Mouse (Mus musculus) heart, embryonic 13.5 days (tissue): ENCODE measurements around the gene Jak3. TPM values are rescaled to one million over a fixed set of nuclear protein-coding genes. Genes with fewer than 3 reads are reported as not detected.
"Not testable (repeated sequence)": the region's sequence is repeated elsewhere in the genome, so short reads cannot be mapped to it uniquely, and the experiment has no call there.

Experiments
- ATAC-seq: fragments of 200-750 bp; cut with Nextera tagmentation; 2 replicates; pipeline ENCODE4 v1.8.0; 2017; ENCODE audit warnings: moderate TSS enrichment; ENCODE audit not compliant: insufficient number of reproducible peaks, low FRiP score, low TSS enrichment; ENCODE audit errors: extremely low read depth
- H3K27ac ChIP-seq: fragments of 300-500 bp; sonication (generic); replicated peaks from 2 replicates; pipeline ENCODE4 v1.5.1; 2015; ENCODE audit warnings: moderate library complexity, mild to moderate bottlenecking, inconsistent platforms
- H3K27me3 ChIP-seq: fragments of 300-500 bp; sonication (generic); replicated peaks from 2 replicates; pipeline ENCODE4 v1.6.1; 2015; ENCODE audit warnings: mild to moderate bottlenecking, inconsistent platforms
- H3K36me3 ChIP-seq: fragments of 300-500 bp; sonication (generic); 2 replicates; pipeline ENCODE4 v1.6.1; 2015; ENCODE audit warnings: mild to moderate bottlenecking, inconsistent platforms
- H3K4me1 ChIP-seq: fragments of 300-500 bp; sonication (generic); 2 replicates; pipeline ENCODE4 v1.6.1; 2015; ENCODE audit warnings: inconsistent platforms
- H3K4me2 ChIP-seq: fragments of 300-500 bp; sonication (generic); 2 replicates; pipeline ENCODE4 v1.6.1; 2015; ENCODE audit warnings: inconsistent platforms, mild to moderate bottlenecking, moderate library complexity
- H3K4me3 ChIP-seq: fragments of 300-500 bp; sonication (generic); 2 replicates; pipeline ENCODE4 v1.5.1; 2015; ENCODE audit warnings: moderate library complexity, mild to moderate bottlenecking, inconsistent platforms
- H3K9ac ChIP-seq: fragments of 300-500 bp; sonication (generic); 2 replicates; pipeline ENCODE4 v1.6.1; 2015; ENCODE audit warnings: inconsistent platforms, mild to moderate bottlenecking, moderate library complexity
- H3K9me3 ChIP-seq: fragments of 300-500 bp; sonication (generic); 2 replicates; pipeline ENCODE4 v1.6.1; 2016; ENCODE audit warnings: inconsistent platforms
- WGBS: fragments of 180-500 bp; shearing (Covaris S2); methylation state at CpG from one replicate; pipeline ENCODE4 v1.1.7; 2015; ENCODE audit warnings: mixed read lengths; 5-methylcytosine and 5-hydroxymethylcytosine counted together
- polyA plus RNA-seq: library from polyadenylated mRNA; unstranded; fragments of >200 nt; fragmentation: Nextera tagmentation; extraction: Ambion mirVana; gene quantifications from 2 replicates; pipeline ENCODE4 v1.2.1, GENCODE M21; 2015

Gene Jak3
- polyA plus RNA-seq, 1 experiment from 2014 or later = 7.7 TPM

DNA sequence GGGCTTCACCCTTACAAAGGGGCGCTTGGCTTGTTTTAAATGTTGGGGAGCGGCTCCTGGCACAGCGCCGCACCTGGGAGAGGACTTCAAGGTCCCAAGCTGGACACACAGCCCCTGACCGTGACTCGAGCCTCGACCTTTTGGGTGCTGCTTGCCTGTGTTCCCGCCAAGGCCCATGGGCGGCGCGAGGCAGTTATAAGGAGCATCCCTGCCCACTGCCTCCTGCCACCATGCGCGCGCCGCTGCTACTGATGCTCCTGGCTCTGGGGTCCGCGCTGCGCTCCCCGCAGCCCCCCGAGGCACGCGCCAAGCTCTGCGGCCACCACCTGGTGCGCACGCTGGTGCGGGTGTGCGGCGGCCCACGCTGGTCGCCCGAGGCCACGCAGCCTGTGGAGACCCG is 12.9 kb downstream of the Jak3 start, which contains the start of gene Insl3:
Insl3 (plus strand) TSS at position 187 of the 400 bp plus-strand sequence.
- Histone ChIP-seq H3K9ac (no peak within 1 kb of the TSS), H3K9me3 (no peaks in the 10 kb centered on the region)
- 10% methylated on average over 33 of the region's 33 CpGs for WGBS

DNA sequence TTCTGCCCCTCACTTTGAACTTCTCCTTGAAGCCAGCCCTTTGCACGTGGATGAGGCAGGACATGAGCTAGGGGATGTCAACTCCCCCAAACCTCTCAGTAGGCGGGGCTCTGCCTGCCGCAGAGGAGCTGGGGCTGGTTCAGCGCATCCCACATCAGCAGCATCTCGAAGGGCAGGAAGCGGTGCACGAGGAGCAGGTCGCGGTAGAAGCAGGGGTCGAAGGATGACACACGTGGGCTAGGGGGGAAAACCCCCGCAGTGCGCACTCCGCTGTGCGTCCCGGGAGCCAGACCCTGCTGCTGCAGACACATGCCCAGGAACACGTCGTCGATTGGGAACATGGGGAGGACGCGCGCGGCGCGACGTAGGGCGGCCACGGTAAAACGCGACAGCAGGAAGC is 16.4 kb downstream of the Jak3 start:
- H3K9me3 ChIP-seq = no peaks in the 10 kb centered on the region
- no peaks in the 10 kb centered on the region for H3K36me3 ChIP-seq
- peaks cover 11% of the 10 kb centered on the region for H3K4me1 ChIP-seq
- peak overlapping the region; percentile 49; the same call in 1 of the 2 replicates for H3K4me2 ChIP-seq
- no peak overlapping the region for H3K27ac ChIP-seq
- H3K27me3 ChIP-seq = peaks cover 96% of the 10 kb centered on the region
- peak overlapping the region; percentile 9 for H3K4me3 ChIP-seq
- no peak for ATAC-seq
- WGBS = 6% methylated on average over 30 of the region's 30 CpGs
- H3K9ac ChIP-seq = no peak overlapping the region

More for the DNA sequence above, 12.9 kb downstream of the Jak3 start, which contains the start of gene Insl3:
- peaks cover 100% of the 10 kb centered on the region for H3K27me3 ChIP-seq
- ATAC-seq = no peak
- H3K4me1 ChIP-seq = peaks cover 27% of the 10 kb centered on the region
- H3K36me3 ChIP-seq = no peaks in the 10 kb centered on the region
- no peak within 1 kb of the TSS for H3K27ac ChIP-seq
- H3K4me3 ChIP-seq = no peak within 1 kb of the TSS
- no peak within 1 kb of the TSS for H3K4me2 ChIP-seq

DNA sequence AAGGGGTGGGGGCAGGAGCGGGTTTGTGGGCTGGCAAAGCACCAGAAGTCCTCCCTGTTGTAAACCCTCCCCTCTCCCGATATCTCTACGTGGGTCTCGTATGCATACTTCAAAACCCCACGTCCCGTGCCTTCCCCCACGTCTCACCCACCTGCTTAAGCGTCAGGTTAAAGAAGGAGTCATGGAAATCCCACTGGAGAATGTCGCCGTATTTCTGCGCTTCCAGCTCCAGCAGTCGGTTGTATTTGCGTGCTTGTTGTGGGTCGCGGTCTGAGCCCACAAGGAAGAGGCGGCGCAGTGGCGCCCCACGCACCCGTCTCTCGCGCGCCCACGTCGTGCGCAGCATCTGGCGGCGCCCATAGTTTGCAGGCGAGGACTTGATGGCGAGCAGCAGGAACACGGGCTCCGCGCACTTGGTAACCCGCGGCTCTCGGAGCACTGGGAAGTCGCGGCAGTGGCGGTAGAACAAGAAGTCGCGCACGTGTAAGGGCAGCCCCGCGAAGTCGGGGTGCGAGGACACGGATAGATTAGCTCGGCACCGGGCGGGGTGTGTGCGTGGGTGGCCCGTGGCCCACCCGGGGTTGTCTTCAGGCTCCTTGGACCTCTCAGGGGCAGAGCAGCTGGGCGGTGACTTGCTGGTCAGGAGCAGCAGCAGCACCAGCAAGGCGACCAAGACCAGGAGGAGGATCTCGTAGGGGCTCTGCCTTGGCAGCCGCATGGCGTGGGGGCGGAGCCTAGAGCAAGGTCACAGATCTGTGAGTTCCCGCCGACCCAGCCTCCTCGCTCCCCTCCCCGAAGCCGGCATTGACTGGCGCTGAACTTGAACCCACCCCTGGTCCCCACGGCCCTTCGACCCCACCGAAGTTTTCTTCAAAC is 17.3 kb downstream of the Jak3 start:
- 12% methylated on average over 68 of the region's 68 CpGs for WGBS
- Histone ChIP-seq H3K4me3 (peak overlapping the region; percentile 22), H3K27ac (no peak overlapping the region), H3K36me3 (no peaks in the 10 kb centered on the region), H3K4me2 (peak overlapping the region; percentile 49), H3K9ac (no peak overlapping the region), H3K9me3 (no peaks in the 10 kb centered on the region), H3K27me3 (peaks cover 91% of the 10 kb centered on the region), H3K4me1 (peaks cover 8% of the 10 kb centered on the region)
- no peak for ATAC-seq

DNA sequence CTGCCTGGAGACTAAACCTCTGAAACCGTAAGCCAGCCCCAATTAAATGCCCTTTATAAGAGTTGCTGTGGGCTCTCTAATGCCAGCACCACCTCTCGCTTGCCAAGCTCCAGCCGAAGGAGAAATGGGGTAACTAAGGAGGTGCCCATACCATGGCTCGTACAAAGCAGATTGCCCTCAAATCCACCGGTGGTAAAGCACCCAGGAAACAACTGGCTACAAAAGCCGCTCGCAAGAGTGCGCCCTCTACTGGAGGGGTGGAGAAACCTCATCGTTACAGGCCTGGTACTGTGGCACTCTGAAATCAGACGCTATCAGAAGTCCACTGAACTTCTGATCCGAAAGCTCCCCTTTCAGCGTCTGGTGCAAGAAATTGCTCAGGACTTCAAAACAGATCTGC is 19.4 kb downstream of the Jak3 start:
- H3K4me1 ChIP-seq, H3K36me3 ChIP-seq, H3K9me3 ChIP-seq, ATAC-seq, H3K4me3 ChIP-seq, H3K27ac ChIP-seq, H3K4me2 ChIP-seq, H3K9ac ChIP-seq: not testable (repeated sequence)
- WGBS = 63% methylated on average over 12 of the region's 12 CpGs
- H3K27me3 ChIP-seq = peaks cover 91% of the 10 kb centered on the region

DNA sequence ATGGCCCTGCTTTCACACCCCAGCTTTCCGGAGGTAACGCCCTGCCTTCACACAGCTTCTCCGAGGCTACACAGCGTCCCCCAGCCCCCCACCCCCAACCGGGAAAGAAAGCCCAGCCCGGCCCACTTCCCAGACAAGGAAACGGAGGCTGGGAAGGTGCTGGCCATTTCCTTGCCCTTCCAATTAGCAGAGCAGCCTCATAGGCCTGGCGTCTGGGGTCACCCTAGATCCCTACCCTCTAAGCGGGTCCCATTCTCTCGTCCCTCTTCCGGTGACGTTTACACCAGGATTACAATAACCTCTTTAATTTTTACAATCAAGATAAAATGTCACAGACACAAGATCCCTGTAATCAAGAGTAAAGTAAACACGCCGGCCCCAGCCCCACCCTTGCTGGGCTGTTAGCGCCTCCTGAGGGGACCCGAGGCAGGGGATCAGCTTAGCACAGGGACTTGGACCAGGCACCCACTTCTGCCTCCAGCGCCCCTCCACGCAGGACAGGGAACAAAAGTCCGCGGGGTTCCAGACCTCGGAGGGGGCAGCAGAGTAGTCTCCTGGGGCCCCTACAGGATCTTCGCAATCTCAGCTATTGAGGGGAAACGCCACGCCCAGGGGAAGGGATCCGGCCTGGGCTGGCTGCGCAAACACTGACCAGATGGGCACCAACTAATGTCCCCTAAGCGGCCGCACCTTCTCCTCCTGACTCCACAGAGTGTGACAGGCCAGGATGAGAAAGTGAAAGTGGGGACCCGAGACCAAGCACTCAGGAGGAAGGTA is 24.6 kb downstream of the Jak3 start:
- peaks cover 15% of the 10 kb centered on the region for H3K4me1 ChIP-seq
- 7% methylated on average over 29 of the region's 29 CpGs for WGBS
- no peak overlapping the region for H3K27ac ChIP-seq
- peak overlapping the region; percentile 44 for H3K9ac ChIP-seq
- H3K4me3 ChIP-seq = peak overlapping the region; percentile 47
- peaks cover 89% of the 10 kb centered on the region for H3K27me3 ChIP-seq
- H3K36me3 ChIP-seq = no peaks in the 10 kb centered on the region
- ATAC-seq = no peak
- no peaks in the 10 kb centered on the region for H3K9me3 ChIP-seq
- peak overlapping the region; percentile 69 for H3K4me2 ChIP-seq

DNA sequence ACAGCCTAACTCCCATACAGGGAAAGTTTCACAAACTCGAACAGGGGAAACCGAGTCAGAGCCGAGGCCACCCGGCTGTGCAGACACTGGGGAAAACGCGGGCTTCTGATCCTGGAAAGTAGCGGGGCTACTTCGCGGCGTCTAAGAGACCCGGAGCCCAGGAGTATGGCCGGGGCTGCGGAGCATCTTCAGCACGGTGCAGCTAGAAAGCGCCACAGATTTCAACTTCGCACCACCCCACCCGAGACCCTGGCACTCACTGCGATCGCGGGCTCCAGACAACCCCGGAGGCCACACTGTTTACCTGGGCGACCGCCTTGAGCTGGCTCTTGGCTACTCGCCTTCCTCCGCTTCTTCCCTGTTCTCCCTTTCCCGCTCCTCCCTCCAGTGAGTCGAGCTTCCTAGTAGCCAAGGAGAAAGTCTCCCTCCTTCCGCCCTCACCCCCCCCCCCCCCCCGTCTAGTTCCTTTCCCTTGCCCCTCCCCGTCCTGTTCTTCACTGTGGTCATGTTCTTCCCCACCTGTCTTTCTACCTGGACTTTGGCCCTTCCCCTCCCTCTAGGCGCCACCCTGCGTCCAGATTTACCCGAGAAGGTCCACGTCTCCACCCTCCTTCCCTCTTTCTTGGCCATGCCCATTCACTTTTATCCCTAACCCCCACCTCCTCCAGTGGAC is 25.5 kb downstream of the Jak3 start, which contains the start of gene B3gnt3:
B3gnt3 (minus strand) TSS at position 376 of the 673 bp plus-strand sequence.
- WGBS = 15% methylated on average over 31 of the region's 34 CpGs
- Histone ChIP-seq H3K9ac (peak within 1 kb of the TSS; percentile 44), H3K4me3 (peak within 1 kb of the TSS; percentile 47), H3K27ac (no peak within 1 kb of the TSS), H3K27me3 (peaks cover 90% of the 10 kb centered on the region), H3K9me3 (no peaks in the 10 kb centered on the region), H3K4me2 (peak within 1 kb of the TSS; percentile 69), H3K36me3 (no peaks in the 10 kb centered on the region), H3K4me1 (peaks cover 15% of the 10 kb centered on the region)
- ATAC-seq = no peak

DNA sequence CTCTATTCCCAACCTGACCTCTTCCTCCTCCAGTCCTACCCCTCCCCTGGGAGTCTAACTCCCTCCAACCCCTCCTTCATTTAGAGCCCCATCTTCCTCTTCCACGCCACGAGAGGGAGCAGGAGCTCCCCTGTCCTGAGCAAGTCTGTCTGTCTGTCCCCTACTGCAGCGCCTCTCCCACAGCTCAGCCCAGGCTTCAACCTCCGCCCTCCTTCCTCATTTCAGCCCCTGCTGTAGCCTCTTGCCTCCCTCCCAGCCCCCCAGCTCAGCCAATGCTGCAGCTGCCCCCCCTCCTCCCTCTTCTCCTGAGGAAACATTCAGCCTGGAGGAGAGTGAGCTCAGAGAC is 26.0 kb downstream of the Jak3 start:
- no peak for ATAC-seq

DNA sequence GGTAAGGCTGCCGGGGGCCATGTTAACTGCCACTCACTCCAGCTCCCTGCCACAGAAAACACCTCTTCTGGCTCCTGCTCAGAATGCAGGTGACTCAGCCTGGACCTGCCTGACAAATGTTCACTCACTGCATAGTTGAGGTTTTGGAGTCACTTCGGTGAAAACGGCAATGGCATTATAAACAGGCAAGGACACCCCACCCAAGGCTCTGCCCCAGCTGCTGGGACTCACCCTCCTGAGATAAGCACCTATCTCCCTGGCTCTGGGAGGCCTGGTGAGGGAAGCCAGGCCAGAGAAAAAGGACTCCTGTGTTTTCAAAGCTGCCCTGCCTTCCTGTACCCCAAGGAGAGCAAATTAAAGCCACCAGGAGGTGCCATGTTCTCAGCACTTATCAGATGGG is 26.8 kb downstream of the Jak3 start:
- Histone ChIP-seq H3K9ac (no peak overlapping the region), H3K4me3 (0 out of 2 replicates have a peak overlapping the region, but pooled peaks have one; percentile 6), H3K27ac (no peak overlapping the region), H3K4me1 (peaks cover 15% of the 10 kb centered on the region), H3K27me3 (peaks cover 95% of the 10 kb centered on the region), H3K9me3 (no peaks in the 10 kb centered on the region), H3K4me2 (peak overlapping the region; percentile 69; the same call in 1 of the 2 replicates), H3K36me3 (no peaks in the 10 kb centered on the region)
- no peak for ATAC-seq
- WGBS = 59% methylated on average over 3 of the region's 3 CpGs

More for the DNA sequence above, 26.0 kb downstream of the Jak3 start:
- Histone ChIP-seq H3K27me3 (peaks cover 90% of the 10 kb centered on the region), H3K36me3 (no peaks in the 10 kb centered on the region), H3K9ac (no peak overlapping the region), H3K9me3 (no peaks in the 10 kb centered on the region), H3K4me2 (peak overlapping the region; percentile 69), H3K4me1 (peaks cover 15% of the 10 kb centered on the region), H3K4me3 (no peak overlapping the region), H3K27ac (no peak overlapping the region)
- 25% methylated on average over 4 of the region's 4 CpGs for WGBS

DNA sequence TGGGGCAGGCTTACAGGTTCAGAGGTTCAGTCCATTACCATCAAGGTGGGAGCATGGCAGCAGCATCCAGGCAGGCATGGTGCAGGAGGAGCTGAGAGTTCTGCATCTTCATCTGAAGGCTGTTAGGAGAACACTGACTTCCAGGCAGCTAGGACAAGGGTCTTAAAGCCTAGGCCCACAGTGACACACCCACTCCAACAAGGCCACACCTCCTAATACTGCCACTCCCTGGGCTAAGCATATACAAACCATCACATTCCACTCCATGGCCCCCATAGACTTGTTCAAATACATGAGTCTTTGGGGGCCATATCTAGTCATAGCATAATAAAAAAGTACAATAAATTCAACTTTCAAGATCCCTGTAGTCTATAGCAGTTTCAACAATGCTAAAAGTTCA is 27.3 kb downstream of the Jak3 start:
- H3K4me2 ChIP-seq = peak overlapping the region; percentile 69; the same call in 1 of the 2 replicates
- ATAC-seq, H3K27ac ChIP-seq, H3K36me3 ChIP-seq, H3K9me3 ChIP-seq, H3K4me3 ChIP-seq, H3K9ac ChIP-seq: not testable (repeated sequence)
- peaks cover 96% of the 10 kb centered on the region for H3K27me3 ChIP-seq
- peaks cover 15% of the 10 kb centered on the region for H3K4me1 ChIP-seq

DNA sequence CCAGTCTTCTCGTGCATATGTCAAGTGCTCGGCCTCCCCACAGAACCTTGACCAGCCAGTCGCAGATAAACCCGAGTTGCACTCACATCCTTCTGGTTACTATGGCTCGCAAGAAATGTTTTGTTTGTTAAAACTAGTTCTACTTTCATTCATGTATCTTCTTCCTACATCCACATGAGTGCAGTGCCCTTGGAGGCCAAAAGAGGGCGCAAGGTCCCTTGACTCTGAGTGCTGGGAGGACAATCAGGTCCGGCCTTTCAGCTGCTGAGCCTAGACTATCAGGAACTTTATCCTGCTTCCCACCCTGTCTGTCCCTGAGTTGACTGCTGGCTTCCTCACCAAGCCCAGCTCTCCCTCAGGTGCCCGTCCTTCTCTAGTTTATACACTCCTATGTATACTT is 31.8 kb downstream of the Jak3 start:
- WGBS = 29% methylated on average over 8 of the region's 8 CpGs
- no peak overlapping the region for H3K27ac ChIP-seq
- no peaks in the 10 kb centered on the region for H3K4me1 ChIP-seq
- no peak overlapping the region for H3K4me3 ChIP-seq
- no peaks in the 10 kb centered on the region for H3K9me3 ChIP-seq
- H3K9ac ChIP-seq = no peak overlapping the region
- peaks cover 95% of the 10 kb centered on the region for H3K27me3 ChIP-seq
- H3K36me3 ChIP-seq = no peaks in the 10 kb centered on the region
- no peak for ATAC-seq
- H3K4me2 ChIP-seq = no peak overlapping the region
